Mouse (Mus musculus): Measurements from ENCODE around the gene Grik5.

DNA sequence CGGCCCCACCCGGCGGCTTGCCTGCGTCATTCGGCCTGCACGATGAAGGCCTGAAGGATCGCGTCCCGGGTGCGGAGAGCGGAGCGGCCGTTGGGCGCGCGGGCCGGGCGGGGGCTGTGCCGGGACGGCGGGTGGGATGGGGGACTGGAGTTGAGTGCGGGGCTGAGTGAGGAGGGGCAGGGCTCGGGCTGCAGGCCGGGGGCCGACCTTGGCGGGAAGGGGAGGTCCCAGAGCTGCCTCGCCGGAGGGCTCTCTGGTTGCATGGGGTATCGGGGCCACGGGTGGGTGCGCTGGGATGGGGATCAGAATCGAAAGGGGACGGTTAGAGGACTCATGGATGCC, 5.2 kb upstream of the Grik5 start:
- TF ChIP-seq POLR2A (IDR thresholded peaks at IDR 0.05; ENCODE audit: borderline replicate concordance, extremely low read depth, insufficient read depth, insufficient read length, poor library complexity, severe bottlenecking) (no peak), CTCF (IDR thresholded peaks at IDR 0.05; ENCODE audit: borderline replicate concordance, extremely low read depth, insufficient read depth, insufficient read length) (no peak)

All from brain, embryonic 14.5 days (tissue).